Mouse (Mus musculus): ENCODE data around the gene Sfxn2. TPM values are rescaled to one million over a fixed set of nuclear protein-coding genes. Genes with fewer than 3 reads are reported as not detected.

The Sfxn2 gene
- polyA plus RNA-seq, 1 experiment from 2014 or later, result 28.6 TPM

GRCm38 (mm10) chr19:46620016-46620808 lies 47.0 kb downstream of the Sfxn2 start:
- Histone ChIP-seq H3K9me3 (replicated peaks) (no peaks in the 10 kb centered on the region), H3K36me3 (replicated peaks) (peaks cover 24% of the 10 kb centered on the region; the same call in 1 of the 2 replicates), H3K27me3 (no peaks in the 10 kb centered on the region), H3K4me3 (replicated peaks) (no peak overlapping the region), H3K9ac (no peak overlapping the region), H3K4me1 (replicated peaks) (peaks cover 57% of the 10 kb centered on the region), H3K27ac (replicated peaks) (no peak overlapping the region), H3K4me2 (no peak overlapping the region)
- no peak for ATAC-seq (ENCODE audit: insufficient read depth)
- 75% methylated on average over 14 of the region's 14 CpGs for WGBS (ENCODE audit: insufficient replicate concordance)

GRCm38 (mm10) chr19:46621236-46622183 lies 48.3 kb downstream of the Sfxn2 start:
- Histone ChIP-seq H3K4me1 (replicated peaks) (peaks cover 51% of the 10 kb centered on the region), H3K36me3 (replicated peaks) (peaks cover 25% of the 10 kb centered on the region; the same call in 1 of the 2 replicates), H3K27ac (replicated peaks) (no peak overlapping the region), H3K9me3 (replicated peaks) (no peaks in the 10 kb centered on the region), H3K4me2 (no peak overlapping the region), H3K9ac (no peak overlapping the region), H3K27me3 (no peaks in the 10 kb centered on the region), H3K4me3 (replicated peaks) (no peak overlapping the region)
- 74% methylated on average over 19 of the region's 19 CpGs for WGBS (ENCODE audit: insufficient replicate concordance)
- ATAC-seq (ENCODE audit: insufficient read depth), result no peak

GRCm38 (mm10) chr19:46622659-46623193 lies 49.6 kb downstream of the Sfxn2 start:
- Histone ChIP-seq H3K27me3 (no peaks in the 10 kb centered on the region), H3K36me3 (replicated peaks) (peaks cover 25% of the 10 kb centered on the region; the same call in 1 of the 2 replicates), H3K4me2 (peak overlapping the region; percentile 47), H3K9ac (no peak overlapping the region; the same call in 1 of the 2 replicates), H3K4me1 (replicated peaks) (peaks cover 57% of the 10 kb centered on the region), H3K9me3 (replicated peaks) (no peaks in the 10 kb centered on the region), H3K4me3 (replicated peaks) (no peak overlapping the region), H3K27ac (replicated peaks) (peak overlapping the region; percentile 55)
- 45% methylated on average over 12 of the region's 12 CpGs for WGBS (ENCODE audit: insufficient replicate concordance)
- ATAC-seq (ENCODE audit: insufficient read depth), result no peak

GRCm38 (mm10) chr19:46623194-46623667 lies 50.1 kb downstream of the Sfxn2 start:
- Histone ChIP-seq H3K36me3 (replicated peaks) (peaks cover 30% of the 10 kb centered on the region; the same call in 1 of the 2 replicates), H3K27me3 (no peaks in the 10 kb centered on the region), H3K27ac (replicated peaks) (peak overlapping the region; percentile 55), H3K9ac (no peak overlapping the region; the same call in 1 of the 2 replicates), H3K4me1 (replicated peaks) (peaks cover 62% of the 10 kb centered on the region), H3K4me3 (replicated peaks) (peak overlapping the region; percentile 39), H3K4me2 (peak overlapping the region; percentile 47), H3K9me3 (replicated peaks) (no peaks in the 10 kb centered on the region)
- 25% methylated on average over 16 of the region's 16 CpGs for WGBS (ENCODE audit: insufficient replicate concordance)
- ATAC-seq (ENCODE audit: insufficient read depth), result peak; percentile 59

- no peaks in the 10 kb centered on the region for H3K9me3 ChIP-seq (replicated peaks)
- peaks cover 62% of the 10 kb centered on the region for H3K4me1 ChIP-seq (replicated peaks)
- peak overlapping the region; percentile 47 for H3K4me2 ChIP-seq
- H3K36me3 ChIP-seq (replicated peaks), result peaks cover 27% of the 10 kb centered on the region; the same call in 1 of the 2 replicates
- no peaks in the 10 kb centered on the region for H3K27me3 ChIP-seq
- peak overlapping the region; percentile 31 for H3K27ac ChIP-seq (replicated peaks)
- peak overlapping the region; percentile 39 for H3K4me3 ChIP-seq (replicated peaks)
- 67% methylated on average over 19 of the region's 19 CpGs for WGBS (ENCODE audit: insufficient replicate concordance)
- H3K9ac ChIP-seq, result no peak overlapping the region
- no peak for ATAC-seq (ENCODE audit: insufficient read depth)
Measured at GRCm38 (mm10) chr19:46623790-46624772, 50.9 kb downstream of the Sfxn2 start.

- no peak overlapping the region for H3K4me3 ChIP-seq (replicated peaks)
- H3K9ac ChIP-seq, result no peak overlapping the region
- H3K4me1 ChIP-seq (replicated peaks), result peaks cover 54% of the 10 kb centered on the region
- H3K36me3 ChIP-seq (replicated peaks), result peaks cover 22% of the 10 kb centered on the region; the same call in 1 of the 2 replicates
- no peak for ATAC-seq (ENCODE audit: insufficient read depth)
- H3K9me3 ChIP-seq (replicated peaks), result no peaks in the 10 kb centered on the region
- H3K4me2 ChIP-seq, result no peak overlapping the region
- H3K27me3 ChIP-seq, result no peaks in the 10 kb centered on the region
- 83% methylated on average over 12 of the region's 12 CpGs for WGBS (ENCODE audit: insufficient replicate concordance)
- no peak overlapping the region for H3K27ac ChIP-seq (replicated peaks)
Measured at GRCm38 (mm10) chr19:46625015-46625414, 51.9 kb downstream of the Sfxn2 start.

- Histone ChIP-seq H3K9ac (no peak overlapping the region), H3K36me3 (replicated peaks) (peaks cover 22% of the 10 kb centered on the region; the same call in 1 of the 2 replicates), H3K27ac (replicated peaks) (no peak overlapping the region), H3K4me1 (replicated peaks) (peaks cover 54% of the 10 kb centered on the region), H3K4me3 (replicated peaks) (no peak overlapping the region), H3K9me3 (replicated peaks) (no peaks in the 10 kb centered on the region), H3K27me3 (no peaks in the 10 kb centered on the region), H3K4me2 (no peak overlapping the region)
- ATAC-seq (ENCODE audit: insufficient read depth), result no peak
- WGBS (ENCODE audit: insufficient replicate concordance), result 64% methylated on average over 10 of the region's 10 CpGs
Measured at GRCm38 (mm10) chr19:46625519-46625918, 52.4 kb downstream of the Sfxn2 start.

- Histone ChIP-seq H3K9ac (no peak overlapping the region), H3K27ac (replicated peaks) (no peak overlapping the region; the same call in 1 of the 2 replicates), H3K36me3 (replicated peaks) (peaks cover 26% of the 10 kb centered on the region; the same call in 1 of the 2 replicates), H3K4me2 (no peak overlapping the region), H3K4me3 (replicated peaks) (no peak overlapping the region), H3K4me1 (replicated peaks) (peaks cover 31% of the 10 kb centered on the region), H3K27me3 (no peaks in the 10 kb centered on the region), H3K9me3 (replicated peaks) (no peaks in the 10 kb centered on the region)
- WGBS (ENCODE audit: insufficient replicate concordance), result 68% methylated on average over 10 of the region's 10 CpGs
- peak; percentile 24; the same call in 1 of the 2 replicates for ATAC-seq (ENCODE audit: insufficient read depth)
Measured at GRCm38 (mm10) chr19:46628403-46628802, 55.2 kb downstream of the Sfxn2 start.

- no peak overlapping the region for H3K27ac ChIP-seq (replicated peaks)
- no peak overlapping the region for H3K4me2 ChIP-seq
- H3K27me3 ChIP-seq, result no peaks in the 10 kb centered on the region
- H3K36me3 ChIP-seq (replicated peaks), result peaks cover 19% of the 10 kb centered on the region; the same call in 1 of the 2 replicates
- H3K9me3 ChIP-seq (replicated peaks), result no peaks in the 10 kb centered on the region
- WGBS (ENCODE audit: insufficient replicate concordance), result 63% methylated on average over 9 of the region's 9 CpGs
- no peak overlapping the region for H3K4me3 ChIP-seq (replicated peaks)
- H3K4me1 ChIP-seq (replicated peaks), result peaks cover 33% of the 10 kb centered on the region
- no peak for ATAC-seq (ENCODE audit: insufficient read depth)
- no peak overlapping the region for H3K9ac ChIP-seq
Measured at GRCm38 (mm10) chr19:46629807-46630206, 56.6 kb downstream of the Sfxn2 start.

GRCm38 (mm10) chr19:46631637-46632036 lies 58.5 kb downstream of the Sfxn2 start:
- H3K9ac ChIP-seq, result no peak overlapping the region
- no peak overlapping the region for H3K4me3 ChIP-seq (replicated peaks)
- peaks cover 50% of the 10 kb centered on the region for H3K4me1 ChIP-seq (replicated peaks)
- H3K27ac ChIP-seq (replicated peaks), result no peak overlapping the region
- 0 out of 2 replicates have a peak, but pooled peaks cover 10% of the 10 kb centered on the region for H3K36me3 ChIP-seq (replicated peaks)
- ATAC-seq (ENCODE audit: insufficient read depth), result no peak
- no peak overlapping the region for H3K4me2 ChIP-seq
- no peaks in the 10 kb centered on the region for H3K27me3 ChIP-seq
- WGBS (ENCODE audit: insufficient replicate concordance), result 76% methylated on average over 9 of the region's 9 CpGs
- H3K9me3 ChIP-seq (replicated peaks), result no peaks in the 10 kb centered on the region

All from liver, embryonic 15.5 days (tissue).